In genomic region chr10:43740204-43740865, GRCm38 (mm10) we compare ENCODE assay signal across 9 mouse cellular contexts.
A peak's percentile ranks its signal among the peaks of the same experiment; 100 is the strongest.
DNase-seq lines count a peak whose midpoint lies in the region; ATAC-seq and TF ChIP-seq lines count a peak whose summit lies in the region.
"Had no signal": no experiment of that assay in that cellular context is flagged by ENCODE, and none has a peak within 500 bp of the region (broad histone marks: within the 10 kb centered on the region; RNA-seq: fewer than 3 reads in every experiment).

No protein-coding gene starts in this region.

- peaks cover 38% of the 10 kb centered on the region for H3K4me1 ChIP-seq in heart, embryonic 13.5 days
- H3K4me1 ChIP-seq in limb, embryonic 13.5 days: peaks cover 38% of the 10 kb centered on the region

- H3K4me3 ChIP-seq in heart, embryonic 13.5 days: no peak overlapping the region
- no peak overlapping the region for H3K4me3 ChIP-seq in limb, embryonic 13.5 days
- no peak overlapping the region for H3K4me3 ChIP-seq in myocyte
- H3K4me3 ChIP-seq: stomach, embryonic 15.5 days had no signal

- ATAC-seq in heart, embryonic 13.5 days (ENCODE audit: extremely low read depth, insufficient number of reproducible peaks, low FRiP score, low TSS enrichment): no peak; the same call in 1 of the 2 replicates
- peak; percentile 87 for ATAC-seq in common myeloid progenitor, adult 5-6 weeks (replicated peaks; ENCODE audit: low read depth, poor library complexity, severe bottlenecking)
- peak; percentile 55 for ATAC-seq in limb, embryonic 13.5 days (ENCODE audit: low FRiP score, low read depth)
- ATAC-seq in erythroid progenitor cell, adult 5-6 weeks (replicated peaks; ENCODE audit: low FRiP score, poor library complexity, severe bottlenecking): no peak

- H3ac ChIP-seq in myocyte (ENCODE audit: control insufficient read depth, insufficient read length): no peak overlapping the region

- no peak for TF ChIP-seq POLR2A in myocyte (IDR thresholded peaks at IDR 0.05; ENCODE audit: insufficient read length, low read depth)

- peak overlapping the region; percentile 37 for H3K4me2 ChIP-seq in heart, embryonic 13.5 days
- peak overlapping the region; percentile 39 for H3K4me2 ChIP-seq in limb, embryonic 13.5 days (replicated peaks)
- H3K4me2 ChIP-seq in myocyte (ENCODE audit: low read depth): peak overlapping the region; percentile 27
- H3K4me2 ChIP-seq: stomach, embryonic 15.5 days had no signal

- H3K27ac ChIP-seq in heart, embryonic 13.5 days (replicated peaks): peak overlapping the region; percentile 73
- H3K27ac ChIP-seq in limb, embryonic 13.5 days: peak overlapping the region; percentile 84
- H3K27ac ChIP-seq: stomach, embryonic 15.5 days had no signal

- H3K36me3 ChIP-seq in heart, embryonic 13.5 days: no peaks in the 10 kb centered on the region
- no peaks in the 10 kb centered on the region for H3K36me3 ChIP-seq in limb, embryonic 13.5 days
- H3K36me3 ChIP-seq in myocyte (ENCODE audit: control insufficient read depth, insufficient read depth): no peaks in the 10 kb centered on the region
- H3K36me3 ChIP-seq: stomach, embryonic 15.5 days had no signal

- no peaks in the 10 kb centered on the region for H3K79me2 ChIP-seq in myocyte (ENCODE audit: control insufficient read depth, insufficient read depth)

- no peak for DNase-seq in heart, postnatal 25 days (ENCODE audit: low spot score)
- peak; percentile 13 for DNase-seq in heart, postnatal 4 days
- peak; percentile 80 for DNase-seq in thymus, postnatal 25 days

- 0 out of 2 replicates have a peak overlapping the region, but pooled peaks have one; percentile 40 for H3K9ac ChIP-seq in heart, embryonic 13.5 days
- H3K9ac ChIP-seq in limb, embryonic 13.5 days: peak overlapping the region; percentile 43; the same call in 1 of the 2 replicates
- H3K9ac ChIP-seq: stomach, embryonic 15.5 days had no signal

- H3K27me3 ChIP-seq in heart, embryonic 13.5 days (replicated peaks): no peaks in the 10 kb centered on the region
- H3K27me3 ChIP-seq in limb, embryonic 13.5 days: no peaks in the 10 kb centered on the region
- H3K27me3 ChIP-seq in myocyte (ENCODE audit: control insufficient read depth, insufficient read depth, insufficient read length): no peaks in the 10 kb centered on the region
- H3K27me3 ChIP-seq: stomach, embryonic 15.5 days had no signal

- intact Hi-C loops in heart, postnatal 25 days (cut with DNase I): no loop called here

- H3K9me3 ChIP-seq in heart, embryonic 13.5 days: no peaks in the 10 kb centered on the region
- H3K9me3 ChIP-seq in limb, embryonic 13.5 days: no peaks in the 10 kb centered on the region
- H3K9me3 ChIP-seq: stomach, embryonic 15.5 days had no signal

- 25% methylated on average over 13 of the region's 13 CpGs for WGBS in heart, embryonic 13.5 days
- WGBS in limb, embryonic 13.5 days: 15% methylated on average over 13 of the region's 13 CpGs

TF ChIP-seq in myocyte, 11 proteins besides CTCF, POLR2A, EP300 and RAD21:
- TF ChIP-seq TCF12 (IDR thresholded peaks at IDR 0.05; ENCODE audit: insufficient read depth, poor library complexity, severe bottlenecking) (no peak), MYOD1 (IDR thresholded peaks at IDR 0.05; ENCODE audit: control insufficient read depth in 1 of 3, insufficient read length in 2 of 3, low read depth in 2 of 3) (peak in 1 of 3 experiments; percentile 26)

Comparison
In these comparisons a context has a peak if more than half of its experiments do, and no peak if none do; other contexts are left out.
1. ATAC-seq: peak in common myeloid progenitor, adult 5-6 weeks (single experiment) and limb, embryonic 13.5 days (single experiment); none in heart, embryonic 13.5 days (single experiment) and erythroid progenitor cell, adult 5-6 weeks (single experiment).
2. Peak in every context shown above with its lines, with median percentiles within 50 percentile points of each other: H3K4me2 ChIP-seq.